Mouse (Mus musculus): Measurements from ENCODE around the gene Nckap5.

Nckap5 gene

GRCm38 (mm10) chr1:125910211-125910870 lies 920.3 kb downstream of the Nckap5 start:
- no peak for DNase-seq (ENCODE audit: low read depth, low spot score)

DNA sequence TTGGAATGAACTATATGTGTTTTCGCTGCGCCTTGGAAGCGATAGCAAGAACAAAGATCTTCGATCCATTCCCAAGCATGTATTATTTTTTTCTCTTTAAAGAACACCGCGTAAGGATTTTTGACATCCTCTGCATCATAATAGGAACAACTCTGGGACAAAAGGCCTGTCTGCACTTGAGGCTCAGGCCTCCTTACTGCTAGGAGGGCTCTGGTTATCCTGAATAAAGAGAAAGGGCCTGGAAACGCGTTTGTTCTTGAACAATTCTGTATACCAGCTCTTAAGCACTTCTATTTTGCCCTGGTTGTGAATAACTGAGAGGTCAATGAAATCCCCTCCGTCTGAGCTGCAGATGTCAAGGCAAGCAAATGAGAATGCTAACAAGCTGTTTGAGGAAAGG lies 937.4 kb downstream of the Nckap5 start:
- no peak for DNase-seq (ENCODE audit: low read depth, low spot score)

DNA sequence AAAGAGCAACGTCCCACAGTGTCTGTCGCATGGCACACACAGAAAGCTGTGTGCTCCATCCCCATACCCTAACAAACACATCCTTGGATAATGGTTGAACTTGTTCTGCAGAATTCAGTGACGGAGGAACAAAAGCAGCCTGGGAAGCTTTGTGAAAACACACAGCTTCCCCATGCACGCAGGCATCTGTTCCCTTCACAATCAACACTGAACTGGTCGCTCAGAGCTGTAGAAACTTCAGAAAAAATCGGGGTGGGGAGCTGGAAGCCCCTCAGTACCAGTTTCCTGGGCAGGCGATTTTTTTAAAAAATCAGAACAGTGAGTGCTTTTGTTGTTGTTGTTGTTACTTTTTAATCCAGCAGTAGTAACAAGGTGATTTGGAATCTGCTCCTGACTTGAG lies 960.5 kb downstream of the Nckap5 start:
- no peak for DNase-seq (ENCODE audit: low read depth, low spot score)

All from skeletal muscle tissue, adult 2 months (tissue).